Mouse (Mus musculus): ENCODE measurements around the gene Map2k2. TPM values are rescaled to one million over a fixed set of nuclear protein-coding genes. Genes with fewer than 3 reads are reported as not detected.
"Not testable (repeated sequence)": the region's sequence is repeated elsewhere in the genome, so short reads cannot be mapped to it uniquely, and the experiment has no call there.

The Map2k2 gene
- polyA plus RNA-seq, 1 experiment from 2014 or later: 191 TPM

- Histone ChIP-seq H3K4me1 (ENCODE audit: control insufficient read depth, insufficient read depth, low read length) (peaks cover 2% of the 10 kb centered on the region; the same call in 1 of the 2 replicates), H3K27me3 (ENCODE audit: control insufficient read depth, insufficient read depth, low read length) (no peaks in the 10 kb centered on the region), H3K9me3 (replicated peaks; ENCODE audit: control insufficient read depth, low read length) (no peaks in the 10 kb centered on the region), H3K27ac (replicated peaks; ENCODE audit: low read depth, low read length) (peak within 1 kb of the TSS; percentile 75), H3K4me2 (ENCODE audit: low read depth, low read length) (peak within 1 kb of the TSS; percentile 89), H3K9ac (replicated peaks; ENCODE audit: low read length) (peak within 1 kb of the TSS; percentile 90), H3K4me3 (ENCODE audit: low read depth, low read length) (peak within 1 kb of the TSS; percentile 83), H3K36me3 (replicated peaks; ENCODE audit: control insufficient read depth, insufficient read depth, low read depth, low read length) (peaks cover 38% of the 10 kb centered on the region)
- ATAC-seq (replicated peaks; ENCODE audit: insufficient number of reproducible peaks, low FRiP score, low TSS enrichment, low read depth) (peak; percentile 76), DNase-seq (ENCODE audit: low spot score) (peak; percentile 99)
- under 1% methylated on average over 77 of the region's 77 CpGs for WGBS
Measured at GRCm38 (mm10) chr10:81176466-81177271, 71.0 kb downstream of the Map2k2 start, which contains the start of gene Eef2. Eef2 (plus strand) TSS chr10:81176631.

- Histone ChIP-seq H3K9ac (replicated peaks; ENCODE audit: low read length) (peak overlapping the region; percentile 90), H3K27ac (replicated peaks; ENCODE audit: low read depth, low read length) (peak overlapping the region; percentile 75), H3K4me2 (ENCODE audit: low read depth, low read length) (peak overlapping the region; percentile 89), H3K4me1 (ENCODE audit: control insufficient read depth, insufficient read depth, low read length) (peaks cover 2% of the 10 kb centered on the region; the same call in 1 of the 2 replicates), H3K36me3 (replicated peaks; ENCODE audit: control insufficient read depth, insufficient read depth, low read depth, low read length) (peaks cover 40% of the 10 kb centered on the region), H3K4me3 (ENCODE audit: low read depth, low read length) (peak overlapping the region; percentile 83), H3K9me3 (replicated peaks; ENCODE audit: control insufficient read depth, low read length) (no peaks in the 10 kb centered on the region), H3K27me3 (ENCODE audit: control insufficient read depth, insufficient read depth, low read length) (no peaks in the 10 kb centered on the region)
- no peak for DNase-seq (ENCODE audit: low spot score)
- 15% methylated on average over 16 of the region's 16 CpGs for WGBS
- ATAC-seq (replicated peaks; ENCODE audit: insufficient number of reproducible peaks, low FRiP score, low TSS enrichment, low read depth): no peak
Measured at GRCm38 (mm10) chr10:81177491-81177925, 71.8 kb downstream of the Map2k2 start.

GRCm38 (mm10) chr10:81177958-81178712 lies 72.4 kb downstream of the Map2k2 start:
- peaks cover 40% of the 10 kb centered on the region for H3K36me3 ChIP-seq (replicated peaks; ENCODE audit: control insufficient read depth, insufficient read depth, low read depth, low read length)
- peaks cover 2% of the 10 kb centered on the region; the same call in 1 of the 2 replicates for H3K4me1 ChIP-seq (ENCODE audit: control insufficient read depth, insufficient read depth, low read length)
- H3K27ac ChIP-seq (replicated peaks; ENCODE audit: low read depth, low read length): no peak overlapping the region

GRCm38 (mm10) chr10:81178927-81179326 lies 73.2 kb downstream of the Map2k2 start:
- no peaks in the 10 kb centered on the region for H3K9me3 ChIP-seq (replicated peaks; ENCODE audit: control insufficient read depth, low read length)
- ATAC-seq (replicated peaks; ENCODE audit: insufficient number of reproducible peaks, low FRiP score, low TSS enrichment, low read depth) (no peak), DNase-seq (ENCODE audit: low spot score) (no peak)
- peaks cover 7% of the 10 kb centered on the region for H3K4me1 ChIP-seq (ENCODE audit: control insufficient read depth, insufficient read depth, low read length)
- no peaks in the 10 kb centered on the region for H3K27me3 ChIP-seq (ENCODE audit: control insufficient read depth, insufficient read depth, low read length)
- no peak overlapping the region for H3K27ac ChIP-seq (replicated peaks; ENCODE audit: low read depth, low read length)
- H3K36me3 ChIP-seq (replicated peaks; ENCODE audit: control insufficient read depth, insufficient read depth, low read depth, low read length): peaks cover 40% of the 10 kb centered on the region
- 94% methylated on average over 11 of the region's 11 CpGs for WGBS
- H3K4me2 ChIP-seq (ENCODE audit: low read depth, low read length): no peak overlapping the region
- H3K4me3 ChIP-seq (ENCODE audit: low read depth, low read length): no peak overlapping the region
- no peak overlapping the region; the same call in 1 of the 2 replicates for H3K9ac ChIP-seq (replicated peaks; ENCODE audit: low read length)

More at GRCm38 (mm10) chr10:81177958-81178712, 72.4 kb downstream of the Map2k2 start:
- H3K4me3 ChIP-seq (ENCODE audit: low read depth, low read length): peak overlapping the region; percentile 83
- H3K27me3 ChIP-seq (ENCODE audit: control insufficient read depth, insufficient read depth, low read length): no peaks in the 10 kb centered on the region
- 70% methylated on average over 14 of the region's 14 CpGs for WGBS
- peak overlapping the region; percentile 90 for H3K9ac ChIP-seq (replicated peaks; ENCODE audit: low read length)
- no peaks in the 10 kb centered on the region for H3K9me3 ChIP-seq (replicated peaks; ENCODE audit: control insufficient read depth, low read length)
- no peak for ATAC-seq (replicated peaks; ENCODE audit: insufficient number of reproducible peaks, low FRiP score, low TSS enrichment, low read depth)
- no peak for DNase-seq (ENCODE audit: low spot score)
- peak overlapping the region; percentile 89 for H3K4me2 ChIP-seq (ENCODE audit: low read depth, low read length)

GRCm38 (mm10) chr10:81179451-81180342 lies 74.0 kb downstream of the Map2k2 start:
- H3K4me3 ChIP-seq (ENCODE audit: low read depth, low read length): no peak overlapping the region
- ATAC-seq (replicated peaks; ENCODE audit: insufficient number of reproducible peaks, low FRiP score, low TSS enrichment, low read depth): no peak
- no peak overlapping the region for H3K4me2 ChIP-seq (ENCODE audit: low read depth, low read length)
- 93% methylated on average over 32 of the region's 32 CpGs for WGBS
- peaks cover 40% of the 10 kb centered on the region for H3K36me3 ChIP-seq (replicated peaks; ENCODE audit: control insufficient read depth, insufficient read depth, low read depth, low read length)
- H3K9ac ChIP-seq (replicated peaks; ENCODE audit: low read length): no peak overlapping the region
- H3K4me1 ChIP-seq (ENCODE audit: control insufficient read depth, insufficient read depth, low read length): peaks cover 7% of the 10 kb centered on the region
- no peaks in the 10 kb centered on the region for H3K27me3 ChIP-seq (ENCODE audit: control insufficient read depth, insufficient read depth, low read length)
- DNase-seq (ENCODE audit: low spot score): no peak
- no peaks in the 10 kb centered on the region for H3K9me3 ChIP-seq (replicated peaks; ENCODE audit: control insufficient read depth, low read length)
- H3K27ac ChIP-seq (replicated peaks; ENCODE audit: low read depth, low read length): no peak overlapping the region

- Histone ChIP-seq H3K36me3 (replicated peaks; ENCODE audit: control insufficient read depth, insufficient read depth, low read depth, low read length) (peaks cover 40% of the 10 kb centered on the region), H3K4me3 (ENCODE audit: low read depth, low read length) (no peak overlapping the region), H3K4me1 (ENCODE audit: control insufficient read depth, insufficient read depth, low read length) (peaks cover 10% of the 10 kb centered on the region), H3K27me3 (ENCODE audit: control insufficient read depth, insufficient read depth, low read length) (no peaks in the 10 kb centered on the region), H3K4me2 (ENCODE audit: low read depth, low read length) (no peak overlapping the region), H3K27ac (replicated peaks; ENCODE audit: low read depth, low read length) (no peak overlapping the region), H3K9me3 (replicated peaks; ENCODE audit: control insufficient read depth, low read length) (no peaks in the 10 kb centered on the region), H3K9ac (replicated peaks; ENCODE audit: low read length) (no peak overlapping the region)
- ATAC-seq (replicated peaks; ENCODE audit: insufficient number of reproducible peaks, low FRiP score, low TSS enrichment, low read depth): no peak
- WGBS: 89% methylated on average over 13 of the region's 13 CpGs
- no peak for DNase-seq (ENCODE audit: low spot score)
Measured at GRCm38 (mm10) chr10:81180946-81181345, 75.2 kb downstream of the Map2k2 start.

- DNase-seq (ENCODE audit: low spot score); H3K27me3 ChIP-seq (ENCODE audit: control insufficient read depth, insufficient read depth, low read length); H3K4me3 ChIP-seq (ENCODE audit: low read depth, low read length); H3K9me3 ChIP-seq (replicated peaks; ENCODE audit: control insufficient read depth, low read length); H3K4me2 ChIP-seq (ENCODE audit: low read depth, low read length); ATAC-seq (replicated peaks; ENCODE audit: insufficient number of reproducible peaks, low FRiP score, low TSS enrichment, low read depth); H3K27ac ChIP-seq (replicated peaks; ENCODE audit: low read depth, low read length); H3K9ac ChIP-seq (replicated peaks; ENCODE audit: low read length): not testable (repeated sequence)
- peaks cover 10% of the 10 kb centered on the region for H3K4me1 ChIP-seq (ENCODE audit: control insufficient read depth, insufficient read depth, low read length)
- WGBS: 79% methylated on average over 12 of the region's 12 CpGs
- H3K36me3 ChIP-seq (replicated peaks; ENCODE audit: control insufficient read depth, insufficient read depth, low read depth, low read length): peaks cover 40% of the 10 kb centered on the region
Measured at GRCm38 (mm10) chr10:81181860-81182259, 76.1 kb downstream of the Map2k2 start.
